Mouse (Mus musculus): ENCODE results near the gene Shc3. TPM values are rescaled to one million over a fixed set of nuclear protein-coding genes. Genes with fewer than 3 reads are reported as not detected.
A peak's percentile ranks its signal among the peaks of the same experiment; 100 is the strongest.

Shc3 gene
- polyA plus RNA-seq, 2 experiments from 2014 or later = not detected

GRCm38 (mm10) chr13:51479826-51480225, 89.4 kb downstream of the Shc3 start:
- ATAC-seq = no peak

- ATAC-seq = no peak
Measured at GRCm38 (mm10) chr13:51476991-51477390, 92.2 kb downstream of the Shc3 start.

- ATAC-seq = no peak
Measured at GRCm38 (mm10) chr13:51468697-51469250, 100.4 kb downstream of the Shc3 start.

GRCm38 (mm10) chr13:51466117-51466841, 102.9 kb downstream of the Shc3 start:
- no peak for ATAC-seq

GRCm38 (mm10) chr13:51464294-51464693, 104.9 kb downstream of the Shc3 start:
- ATAC-seq = no peak

- no peak for ATAC-seq
Measured at GRCm38 (mm10) chr13:51456190-51456878, 112.9 kb downstream of the Shc3 start.

- ATAC-seq = no peak
Measured at GRCm38 (mm10) chr13:51446550-51446949, 122.7 kb downstream of the Shc3 start.

GRCm38 (mm10) chr13:51442922-51443321, 126.3 kb downstream of the Shc3 start:
- ATAC-seq = no peak

GRCm38 (mm10) chr13:51437105-51438085, 131.8 kb downstream of the Shc3 start:
- ATAC-seq = no peak

- no peak for ATAC-seq
Measured at GRCm38 (mm10) chr13:51435146-51435545, 134.1 kb downstream of the Shc3 start.

- ATAC-seq = no peak
Measured at GRCm38 (mm10) chr13:51434460-51434859, 134.8 kb downstream of the Shc3 start.

- no peak for ATAC-seq
Measured at GRCm38 (mm10) chr13:51433371-51433770, 135.8 kb downstream of the Shc3 start.

GRCm38 (mm10) chr13:51425662-51426443, 143.4 kb downstream of the Shc3 start:
- ATAC-seq = no peak

- ATAC-seq = no peak
Measured at GRCm38 (mm10) chr13:51424647-51425046, 144.6 kb downstream of the Shc3 start.

GRCm38 (mm10) chr13:51423647-51424046, 145.6 kb downstream of the Shc3 start:
- no peak for ATAC-seq

GRCm38 (mm10) chr13:51420861-51421260, 148.4 kb downstream of the Shc3 start:
- ATAC-seq = no peak

- no peak for ATAC-seq
Measured at GRCm38 (mm10) chr13:51419501-51419900, 149.7 kb downstream of the Shc3 start.

- ATAC-seq = no peak
Measured at GRCm38 (mm10) chr13:51418942-51419451, 150.2 kb downstream of the Shc3 start.

- ATAC-seq = peak; percentile 32
Measured at GRCm38 (mm10) chr13:51418268-51418941, 150.8 kb downstream of the Shc3 start.

GRCm38 (mm10) chr13:51417796-51418195, 151.4 kb downstream of the Shc3 start:
- no peak for ATAC-seq

- ATAC-seq = no peak
Measured at GRCm38 (mm10) chr13:51416727-51417126, 152.5 kb downstream of the Shc3 start.
